Mouse (Mus musculus) embryonic fibroblast, embryonic 13.5 days (primary cell): Measurements from ENCODE around the gene Dock11. TPM values are rescaled to one million over a fixed set of nuclear protein-coding genes. Genes with fewer than 3 reads are reported as not detected.

Experiments
- H3K27ac ChIP-seq: 2 replicates; pipeline ENCODE4 v1.5.1; 2012; ENCODE audit warnings: low read length, control low read depth, inconsistent platforms; ENCODE audit not compliant: insufficient read depth
- H3K4me1 ChIP-seq: 2 replicates; pipeline ENCODE4 v1.6.1; 2011; ENCODE audit warnings: low read length; ENCODE audit not compliant: control insufficient read depth, insufficient read depth
- H3K4me3 ChIP-seq: 2 replicates; pipeline ENCODE4 v1.5.1; 2011; ENCODE audit warnings: mild to moderate bottlenecking, control low read depth, low read length; ENCODE audit not compliant: insufficient read depth
- CTCF ChIP-seq: IDR thresholded peaks from 2 replicates; pipeline ENCODE4 v1.5.1; 2011; ENCODE audit warnings: mild to moderate bottlenecking, control low read depth, low read length, moderate library complexity, borderline replicate concordance; ENCODE audit not compliant: insufficient read depth
- POLR2A ChIP-seq: IDR thresholded peaks from 2 replicates; pipeline ENCODE4 v1.6.1; 2011; ENCODE audit warnings: low read depth, mild to moderate bottlenecking, control low read depth, low read length, moderate library complexity
- polyA plus RNA-seq: library from polyadenylated mRNA; stranded (reverse); fragments of >200 nt; gene quantifications from 2 replicates; pipeline ENCODE4 v1.2.4, GENCODE M21; 2011; ENCODE audit warnings: low read depth; ENCODE audit not compliant: missing spikeins, insufficient read length

The Dock11 gene
- polyA plus RNA-seq, 1 experiment = 19.2 TPM

DNA sequence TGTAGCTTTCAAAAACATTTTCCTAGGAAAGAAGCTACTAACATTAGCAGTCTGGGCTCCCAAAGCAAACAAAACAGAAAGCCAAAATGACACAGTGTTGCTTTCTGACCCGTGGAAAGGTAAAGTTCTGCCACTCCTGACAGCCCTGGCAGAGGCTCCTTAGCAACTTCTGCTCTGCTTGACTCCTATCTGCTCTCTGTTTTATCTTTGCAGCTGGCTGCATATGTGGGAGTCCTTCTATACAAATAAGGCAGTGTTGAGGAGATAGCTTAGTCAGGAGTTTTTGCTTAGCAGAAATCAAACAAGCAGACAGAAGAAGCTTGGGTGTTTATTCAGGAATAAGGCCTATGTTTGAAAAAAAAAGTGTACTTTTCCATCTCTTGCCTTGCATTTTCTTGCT, 57.8 kb downstream of the Dock11 start:
- TF ChIP-seq POLR2A = no peak
- no peak for TF ChIP-seq CTCF

DNA sequence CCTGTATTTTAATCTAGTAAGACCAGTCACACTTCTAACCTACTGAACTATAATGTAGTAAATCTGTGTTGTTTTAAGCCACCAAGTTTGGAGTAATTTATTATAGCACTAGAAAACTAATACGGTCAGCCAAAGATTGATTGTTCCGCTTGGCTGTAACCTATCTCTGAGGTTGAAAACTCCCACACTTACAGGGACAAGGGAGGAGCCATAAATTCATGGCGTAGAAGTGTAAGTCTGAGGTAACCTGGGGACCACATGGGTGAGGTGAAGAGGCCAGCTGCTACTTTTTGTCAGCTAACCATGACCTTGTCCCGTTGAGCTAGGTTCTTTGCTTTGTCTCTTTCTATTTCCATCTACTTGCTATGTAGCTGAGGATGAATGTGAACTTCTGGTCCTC, 61.5 kb downstream of the Dock11 start:
- Histone ChIP-seq H3K27ac (no peak overlapping the region), H3K4me3 (no peak overlapping the region), H3K4me1 (no peaks in the 10 kb centered on the region)
- TF ChIP-seq POLR2A = no peak
- TF ChIP-seq CTCF = no peak

More for the DNA sequence above, 57.8 kb downstream of the Dock11 start:
- H3K27ac ChIP-seq = no peak overlapping the region
- no peaks in the 10 kb centered on the region for H3K4me1 ChIP-seq
- no peak overlapping the region for H3K4me3 ChIP-seq

DNA sequence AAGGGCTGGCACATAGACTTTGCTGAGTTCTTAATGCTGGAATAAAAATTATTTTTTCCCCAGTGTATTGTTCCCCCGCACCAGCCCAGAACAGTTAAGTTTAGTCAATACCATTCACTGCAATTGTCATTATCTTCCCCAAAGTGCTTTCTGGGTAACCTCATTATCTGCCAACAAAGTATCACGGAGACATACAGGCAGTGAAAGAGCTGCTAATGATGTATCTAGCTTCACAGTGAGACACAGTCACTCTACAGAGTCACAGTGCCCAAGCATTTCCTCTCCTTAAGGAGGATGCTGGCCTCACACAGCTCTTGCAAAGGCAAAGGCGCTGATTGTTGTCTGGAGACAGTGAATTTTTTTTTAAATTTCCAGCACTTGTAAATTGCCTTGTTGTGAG, 63.3 kb downstream of the Dock11 start:
- TF ChIP-seq CTCF (no peak), POLR2A (no peak)
- Histone ChIP-seq H3K4me3 (no peak overlapping the region), H3K27ac (no peak overlapping the region), H3K4me1 (no peaks in the 10 kb centered on the region)

DNA sequence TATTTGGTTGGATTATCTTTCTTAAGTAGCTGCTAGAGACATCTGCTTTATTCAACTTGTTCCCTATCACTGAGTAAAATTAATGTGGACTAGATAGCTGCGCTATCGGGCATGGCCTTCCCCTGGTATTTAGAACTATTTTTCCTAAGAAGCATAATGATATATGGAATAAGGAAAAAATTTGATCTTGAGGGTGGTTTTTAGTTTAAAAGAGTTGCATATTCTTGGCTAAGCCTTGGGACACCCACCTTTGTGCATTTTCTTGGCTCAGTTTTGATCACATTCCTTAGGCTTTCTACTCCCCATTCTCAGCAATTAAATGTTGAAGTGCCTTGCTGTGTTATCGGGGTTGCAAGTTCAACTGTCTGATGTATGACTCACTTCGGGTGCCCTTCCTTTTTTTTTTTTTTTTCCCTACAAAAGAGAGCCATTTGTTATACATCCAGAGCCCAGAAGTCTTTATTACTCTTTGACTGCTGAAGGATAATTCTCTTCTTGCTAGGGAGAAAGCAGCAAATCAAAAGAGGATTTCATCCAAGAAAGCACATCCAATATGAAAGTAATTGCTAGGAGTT, 64.0 kb downstream of the Dock11 start:
- Histone ChIP-seq H3K27ac (no peak overlapping the region; the same call in 1 of the 2 replicates), H3K4me1 (no peaks in the 10 kb centered on the region), H3K4me3 (no peak overlapping the region)
- no peak for TF ChIP-seq POLR2A
- no peak for TF ChIP-seq CTCF

DNA sequence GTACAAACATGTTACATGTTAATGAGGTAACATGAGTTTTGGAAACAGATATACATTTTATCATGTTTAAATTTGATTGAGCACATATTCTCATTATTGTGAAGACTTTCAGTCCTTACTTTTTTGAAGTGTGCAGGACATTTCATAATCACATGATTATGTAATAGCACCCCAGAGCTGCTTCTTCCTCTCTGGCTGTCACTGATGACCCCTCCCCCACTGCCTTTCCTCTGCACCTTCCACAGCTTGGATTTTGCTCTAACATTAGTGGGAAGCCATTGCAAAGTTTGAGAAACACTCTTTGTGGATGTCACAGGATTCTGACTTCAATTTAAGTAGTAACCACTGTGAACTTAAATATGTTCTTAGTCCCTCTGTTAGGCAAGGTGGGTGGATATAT, 67.6 kb downstream of the Dock11 start:
- Histone ChIP-seq H3K4me3 (no peak overlapping the region), H3K4me1 (peaks cover 3% of the 10 kb centered on the region; the same call in 1 of the 2 replicates), H3K27ac (no peak overlapping the region)
- TF ChIP-seq CTCF (no peak), POLR2A (no peak)

DNA sequence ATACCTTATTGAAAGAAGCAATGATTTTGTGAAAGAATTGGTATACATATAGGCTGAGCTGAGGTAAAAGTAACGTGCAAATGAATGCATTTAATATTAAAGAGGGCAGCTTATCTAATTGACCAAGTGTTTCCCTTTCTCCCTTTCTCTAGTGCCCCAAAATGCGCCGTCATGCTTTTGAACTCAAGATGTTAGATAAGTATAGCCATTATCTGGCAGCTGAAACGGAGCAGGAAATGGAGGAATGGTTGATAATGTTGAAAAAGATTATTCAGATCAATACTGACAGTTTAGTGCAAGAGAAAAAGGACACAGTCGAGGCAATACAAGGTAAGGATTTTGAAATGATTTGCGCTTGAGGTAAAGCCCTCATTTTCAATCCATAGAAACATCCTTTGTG, 74.5 kb downstream of the Dock11 start:
- H3K27ac ChIP-seq = no peak overlapping the region
- TF ChIP-seq POLR2A = no peak
- TF ChIP-seq CTCF = no peak

DNA sequence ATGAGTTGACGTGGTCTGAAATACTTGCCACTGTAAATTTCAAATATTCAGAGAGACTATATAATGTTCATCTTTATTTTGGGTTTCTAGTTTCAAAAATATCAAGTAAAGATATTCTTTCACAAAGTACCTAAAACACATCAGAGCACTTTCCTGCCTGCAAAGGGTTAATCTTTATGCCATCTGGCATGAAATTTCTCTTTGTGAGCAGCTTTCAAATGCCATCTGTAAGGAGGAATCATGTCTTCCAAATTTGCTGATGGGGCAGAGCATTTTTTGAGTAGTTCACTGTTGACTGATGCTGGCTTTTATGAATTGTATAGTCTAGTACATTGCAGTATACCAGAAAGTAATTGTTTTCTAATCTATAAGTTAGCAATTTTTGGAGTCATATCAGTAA, 80.6 kb downstream of the Dock11 start:
- no peak overlapping the region for H3K4me3 ChIP-seq

More for the DNA sequence above, 74.5 kb downstream of the Dock11 start:
- Histone ChIP-seq H3K4me1 (peaks cover 3% of the 10 kb centered on the region; the same call in 1 of the 2 replicates), H3K4me3 (no peak overlapping the region)

DNA sequence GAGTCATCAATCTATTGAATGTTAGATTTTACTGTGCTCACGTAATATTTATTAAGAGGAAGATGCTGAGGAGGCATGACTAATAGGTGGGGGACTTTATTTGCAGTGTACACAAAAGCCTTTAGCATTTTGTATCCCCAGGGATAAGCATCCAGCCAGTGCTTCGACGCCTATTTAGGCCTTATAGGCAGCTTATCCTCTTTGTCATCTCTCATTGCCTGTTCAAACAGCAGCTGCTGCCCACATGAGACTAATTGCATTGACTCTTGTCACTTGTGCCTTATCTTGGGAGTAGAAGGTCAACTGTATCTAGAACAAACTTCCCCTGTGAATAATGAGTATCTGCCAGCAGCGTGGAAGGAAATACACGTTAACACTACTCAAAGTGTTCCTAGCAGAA, 88.0 kb downstream of the Dock11 start:
- Histone ChIP-seq H3K27ac (no peak overlapping the region), H3K4me3 (no peak overlapping the region), H3K4me1 (no peaks in the 10 kb centered on the region)
- TF ChIP-seq POLR2A (no peak), CTCF (no peak)

More for the DNA sequence above, 80.6 kb downstream of the Dock11 start:
- TF ChIP-seq CTCF (no peak), POLR2A (no peak)
- Histone ChIP-seq H3K4me1 (no peaks in the 10 kb centered on the region), H3K27ac (no peak overlapping the region)

DNA sequence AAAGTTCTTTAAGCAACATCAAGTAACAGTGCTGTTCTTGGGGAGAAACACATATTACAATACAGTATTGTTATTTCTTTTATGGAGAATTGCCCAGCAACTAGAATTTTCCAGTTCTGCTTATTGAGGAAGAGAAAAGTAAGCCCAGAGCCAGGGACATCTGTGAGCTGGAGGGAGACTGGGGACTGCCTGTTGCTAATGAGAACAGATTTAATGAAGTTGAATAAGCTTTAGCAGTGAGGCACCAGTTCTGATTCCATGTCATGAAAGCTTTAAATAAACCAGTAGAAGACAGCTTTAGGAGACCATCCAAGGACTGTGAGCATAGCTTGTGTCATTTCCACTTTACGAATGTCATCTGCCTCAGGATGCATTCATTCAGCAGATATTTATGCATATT, 99.3 kb downstream of the Dock11 start:
- TF ChIP-seq CTCF (no peak), POLR2A (no peak)
- no peak overlapping the region for H3K27ac ChIP-seq
- H3K4me1 ChIP-seq = no peaks in the 10 kb centered on the region
- no peak overlapping the region for H3K4me3 ChIP-seq

DNA sequence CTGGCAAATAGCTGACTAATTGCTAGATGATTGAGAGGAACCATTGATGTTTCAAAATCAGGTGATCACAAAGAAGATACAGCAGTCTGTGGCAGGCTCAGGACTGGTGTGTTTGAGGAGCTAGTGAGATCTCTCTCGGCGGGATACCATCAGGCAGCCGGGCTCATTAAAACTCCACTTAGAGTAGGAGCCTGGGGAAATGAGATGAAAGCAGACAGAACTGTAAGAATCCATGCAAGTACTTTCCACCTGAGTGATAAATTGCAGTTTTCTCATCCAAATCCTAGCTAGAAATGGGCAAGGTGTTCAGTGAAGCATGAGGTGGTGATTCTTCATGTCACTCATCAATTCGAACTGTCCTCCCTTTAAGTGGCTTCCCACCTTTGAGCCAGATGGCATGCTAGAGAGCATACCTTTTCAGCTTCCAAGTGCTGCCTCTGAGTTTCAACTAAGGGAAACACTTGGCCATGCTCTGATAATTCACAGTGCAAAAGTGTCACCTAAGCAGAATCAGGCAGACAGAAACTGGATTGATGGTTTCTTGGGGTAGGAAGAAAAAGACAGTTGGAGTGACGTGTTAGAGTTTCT, 102.0 kb downstream of the Dock11 start:
- no peaks in the 10 kb centered on the region for H3K4me1 ChIP-seq
- TF ChIP-seq POLR2A = no peak
- no peak overlapping the region for H3K4me3 ChIP-seq
- no peak overlapping the region for H3K27ac ChIP-seq
